Mouse (Mus musculus) liver, postnatal 0 days (tissue): ENCODE data around the gene Cemip2.

ENCODE experiments used
- CTCF ChIP-seq: sonication (generic); IDR thresholded peaks from 2 replicates; pipeline ENCODE4 v1.5.1; 2016; ENCODE audit warnings: antibody characterized with exemption, low read depth
- EP300 ChIP-seq: IDR thresholded peaks from 2 replicates; pipeline ENCODE4 v1.6.1; 2016; ENCODE audit warnings: antibody characterized with exemption, low read depth, mild to moderate bottlenecking

- no peak for TF ChIP-seq CTCF
- TF ChIP-seq EP300, result no peak
Measured at GRCm38 (mm10) chr19:21742138-21742537, 36.0 kb upstream of the Cemip2 start.
